Mouse (Mus musculus) adrenal gland, postnatal 14 days (tissue): ENCODE results near the gene Rnaseh2a. TPM values are rescaled to one million over a fixed set of nuclear protein-coding genes. Genes with fewer than 3 reads are reported as not detected.
A peak's percentile ranks its signal among the peaks of the same experiment; 100 is the strongest.

Experiments used
- DNase-seq: peaks from one replicate; pipeline ENCODE4 v3.0.0; 2021; ENCODE audit warnings: mixed read lengths
- long read RNA-seq, 2 experiments: library from polyadenylated mRNA; stranded (forward); transcript quantifications; one replicate each; pipeline ENCODE4 v2.0.0; 2021
- total RNA-seq: library from RNA; stranded (reverse); gene quantifications from 2 replicates; pipeline ENCODE4 v1.2.3, GENCODE M21; 2021

Gene Rnaseh2a
- 88.3 and 96.4 TPM in 2 replicates for total RNA-seq
- long read RNA-seq, experiment 1, transcript Rnaseh2a-203 (8 exons, 2,044 nt): major isoform, 64 of 90 reads
- long read RNA-seq, experiment 1, partial matches to known transcripts: 8 of 90 reads
- long read RNA-seq, experiment 1, other reads (novel, unspliced or antisense): 12 of 90 reads
- long read RNA-seq, experiment 2, transcript Rnaseh2a-203 (8 exons, 2,044 nt): major isoform, 41 of 64 reads
- long read RNA-seq, experiment 2, partial matches to known transcripts: 4 of 64 reads
- long read RNA-seq, experiment 2, other reads (novel, unspliced or antisense): 14 of 64 reads

DNA sequence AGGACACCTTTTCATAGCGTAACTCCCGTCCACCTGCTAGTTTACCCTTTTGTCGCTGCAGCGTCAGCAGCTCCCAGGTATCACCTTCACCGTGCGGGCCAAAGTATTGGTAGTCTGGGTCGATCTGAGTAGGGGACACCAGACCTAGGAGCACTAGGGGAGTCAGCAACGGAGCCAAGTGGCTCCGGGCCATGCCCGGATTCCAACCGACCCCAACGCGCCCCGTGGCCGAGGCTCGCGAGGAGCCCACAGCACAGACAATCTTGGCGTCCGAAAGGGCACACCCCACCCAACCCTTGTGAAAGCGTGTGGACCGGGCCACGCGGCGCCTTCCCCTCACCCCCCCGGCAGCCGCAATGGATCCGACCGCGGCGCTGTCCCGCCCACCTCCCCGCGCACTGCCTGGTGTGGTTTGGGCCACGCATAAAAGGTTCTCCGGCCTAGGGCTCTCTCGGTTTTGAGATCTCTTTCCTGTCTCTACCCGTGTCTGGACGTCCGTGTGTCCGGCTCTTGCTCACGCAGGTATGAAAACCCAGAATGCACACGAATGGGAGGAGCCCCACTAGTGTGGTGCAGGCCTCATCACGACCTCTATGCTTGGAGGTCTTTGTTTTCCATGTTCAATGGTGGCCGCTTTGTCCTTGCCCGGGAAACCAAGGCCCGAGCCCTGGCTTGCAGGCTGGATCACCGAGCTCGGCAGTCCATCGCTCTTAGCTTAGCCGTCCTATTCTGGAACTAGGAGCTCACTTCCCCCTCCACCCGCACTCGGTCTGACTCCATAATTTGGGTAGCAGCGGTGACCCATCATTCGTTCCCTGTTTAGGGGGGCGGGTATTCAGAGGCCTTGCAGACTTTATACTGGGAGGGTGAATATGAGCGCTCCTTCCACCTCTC, at the start of gene Rnaseh2a, which contains the start of the genes Gm49661 and Prdx2:
Rnaseh2a (minus strand) TSS at position 527 of the 894 bp plus-strand sequence.
Gm49661 (minus strand) TSS at position 193 of the 894 bp plus-strand sequence.
Prdx2 (plus strand) TSS at position 347 of the 894 bp plus-strand sequence.
- peak; percentile 90 for DNase-seq

DNA sequence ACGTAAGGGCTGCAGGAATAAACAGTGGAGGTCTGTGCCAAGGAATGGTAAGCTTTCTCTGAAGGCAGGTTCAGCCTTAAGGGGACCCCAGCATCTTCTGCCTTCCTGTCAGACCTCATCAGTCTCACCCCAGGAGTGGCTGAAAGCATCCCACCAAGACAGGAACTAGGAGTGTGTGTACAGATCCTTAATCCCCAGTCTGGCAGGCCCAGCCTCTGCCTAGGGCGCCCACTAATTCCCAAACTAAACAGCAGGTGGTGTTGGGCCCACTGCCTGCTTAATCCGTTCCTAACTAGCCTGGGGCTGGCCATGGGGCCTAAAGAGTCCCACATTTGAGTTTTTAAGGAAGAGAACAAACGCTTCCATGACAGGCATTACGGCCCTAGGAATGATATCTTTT, 47.6 kb upstream of the Rnaseh2a start:
- no peak for DNase-seq

DNA sequence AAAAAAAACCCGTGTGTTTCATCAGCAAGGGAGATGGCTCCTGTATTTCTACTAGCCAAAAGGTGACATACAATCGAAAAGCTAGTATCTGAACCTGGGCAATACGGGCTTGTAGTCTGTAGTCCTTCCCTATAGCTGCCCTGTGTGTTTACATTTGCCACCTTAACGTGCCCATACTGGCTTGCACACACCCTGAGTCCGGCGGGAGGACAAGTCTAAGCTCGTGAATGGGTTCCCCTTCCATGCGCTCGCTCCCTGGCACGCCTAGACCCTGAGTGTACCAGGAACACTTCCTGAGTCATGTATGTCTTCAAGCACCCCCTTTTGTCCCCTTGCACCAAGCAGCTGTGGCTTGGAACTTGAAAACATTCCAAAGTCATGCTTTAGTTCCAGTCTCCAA, 47.2 kb upstream of the Rnaseh2a start:
- DNase-seq: no peak

DNA sequence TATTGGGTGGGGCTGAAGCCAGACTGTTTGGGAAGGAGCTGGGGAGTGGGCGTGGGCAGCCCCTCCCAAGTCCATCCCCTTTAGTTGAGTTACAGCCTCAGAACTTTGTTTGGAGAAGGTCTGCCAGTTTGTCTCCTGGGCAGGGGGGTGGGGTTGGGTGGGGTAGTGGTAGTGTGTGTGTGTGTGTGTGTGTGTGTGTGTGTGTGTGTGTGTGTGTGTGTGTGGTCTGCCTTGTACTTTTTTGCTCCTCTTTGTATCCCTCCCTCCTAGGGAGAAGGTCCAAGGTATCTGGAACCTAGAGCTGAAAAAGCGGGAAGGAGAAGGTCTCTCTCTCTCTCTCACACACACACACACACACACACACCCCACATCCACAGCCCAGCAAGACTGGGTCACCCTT, 44.9 kb upstream of the Rnaseh2a start, which contains the start of gene Best2:
Best2 (minus strand) TSS at position 101 of the 400 bp plus-strand sequence.
- DNase-seq: no peak

DNA sequence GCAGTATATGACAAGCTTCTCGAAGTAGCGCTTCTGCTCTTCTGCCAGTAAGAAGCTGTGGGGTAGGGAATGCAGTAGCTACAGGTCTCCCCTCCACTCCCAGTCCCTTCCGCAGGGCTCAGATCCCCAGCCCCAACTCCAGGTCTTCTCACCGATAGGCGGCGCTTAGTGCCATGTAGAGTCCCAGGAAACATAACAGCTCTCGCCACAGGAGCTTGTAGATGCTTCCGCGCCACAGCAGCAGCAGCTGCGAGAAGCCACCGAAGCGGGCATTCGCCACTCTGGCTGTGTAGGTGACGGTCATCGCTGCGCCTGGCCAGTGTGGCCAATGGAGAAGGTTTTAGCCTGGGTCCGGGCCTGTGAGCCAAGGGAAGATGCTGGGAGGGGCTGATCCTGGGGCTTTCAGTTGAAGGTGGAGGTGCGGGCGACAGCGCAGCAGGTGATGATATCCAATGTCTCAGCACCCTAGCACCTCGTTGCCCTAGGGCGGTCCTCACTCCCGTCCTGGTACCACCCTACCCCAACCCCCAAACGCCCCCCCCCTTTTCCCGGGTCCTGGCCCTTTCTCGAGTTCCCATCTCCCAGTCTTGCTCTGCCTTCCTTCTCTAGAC, 43.8 kb upstream of the Rnaseh2a start:
- peak; percentile 83 for DNase-seq

DNA sequence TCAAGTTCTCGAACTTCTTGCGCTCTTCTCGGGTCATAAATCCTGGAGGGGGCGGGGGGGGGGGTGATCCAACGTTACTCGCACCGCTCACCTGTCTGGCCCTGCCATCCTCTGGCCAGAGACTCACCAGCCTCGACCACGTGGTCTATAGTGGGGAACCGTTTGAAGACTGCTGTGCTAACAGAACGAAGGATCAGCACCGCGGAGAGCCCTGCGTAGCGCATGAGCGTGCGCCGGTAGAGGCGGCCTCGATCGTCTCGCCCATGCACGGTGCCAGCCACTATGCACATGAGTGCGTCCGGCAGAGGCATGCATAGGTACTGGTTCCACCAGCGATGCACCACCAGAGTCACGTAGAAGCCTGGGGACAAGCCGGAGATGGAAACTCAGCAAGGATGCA, 41.7 kb upstream of the Rnaseh2a start:
- no peak for DNase-seq

DNA sequence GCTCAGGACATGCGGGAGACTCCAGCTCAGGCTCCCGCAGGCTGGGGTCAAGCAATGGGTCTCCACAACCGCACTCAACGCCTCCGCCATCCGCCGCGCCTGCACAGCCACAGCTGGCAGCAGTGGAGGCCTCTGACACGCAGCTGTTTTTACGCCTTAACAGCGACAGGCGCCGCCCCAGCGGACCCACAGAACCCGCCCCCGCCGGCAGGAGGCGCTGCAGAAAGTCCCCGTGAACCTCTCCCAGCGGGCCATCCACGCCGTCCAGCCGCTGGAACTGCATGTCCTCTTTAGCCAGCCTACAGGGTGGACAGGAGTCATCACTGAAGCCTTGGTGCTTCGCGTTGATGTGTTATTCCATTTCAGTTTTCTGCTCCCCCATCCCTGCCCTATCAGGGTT, 38.1 kb upstream of the Rnaseh2a start:
- peak; percentile 82 for DNase-seq

DNA sequence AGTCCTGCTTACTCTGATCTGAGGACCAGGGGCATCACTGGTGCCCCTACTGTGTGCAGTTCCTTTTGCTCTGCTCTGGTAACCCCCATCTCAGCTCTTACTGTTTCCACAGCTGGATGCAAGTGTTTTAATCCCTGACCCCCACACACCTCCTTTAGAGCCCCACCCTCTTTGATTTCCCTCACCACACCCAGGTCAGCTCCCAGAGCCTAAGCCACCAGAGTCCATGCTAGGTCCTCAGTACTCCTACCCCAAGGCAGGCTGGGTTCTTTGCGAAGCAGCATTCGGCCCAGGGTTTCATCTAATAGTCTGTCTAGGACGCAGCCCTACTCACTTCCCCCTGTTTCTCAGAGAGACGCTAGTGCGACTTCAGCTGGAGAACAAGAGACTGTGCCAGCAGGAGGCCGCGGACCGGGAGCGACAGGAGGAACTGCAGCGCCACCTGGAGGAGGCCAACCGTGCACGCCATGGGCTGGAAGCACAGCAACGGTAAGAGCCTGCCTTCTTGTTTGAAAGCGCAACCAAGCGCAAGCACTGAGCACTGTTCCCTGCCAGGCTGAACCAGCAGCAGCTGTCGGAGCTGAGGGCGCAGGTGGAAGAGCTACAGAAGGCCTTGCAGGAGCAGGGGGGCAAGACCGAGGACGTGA, 28.2 kb upstream of the Rnaseh2a start:
- peak; percentile 94 for DNase-seq

DNA sequence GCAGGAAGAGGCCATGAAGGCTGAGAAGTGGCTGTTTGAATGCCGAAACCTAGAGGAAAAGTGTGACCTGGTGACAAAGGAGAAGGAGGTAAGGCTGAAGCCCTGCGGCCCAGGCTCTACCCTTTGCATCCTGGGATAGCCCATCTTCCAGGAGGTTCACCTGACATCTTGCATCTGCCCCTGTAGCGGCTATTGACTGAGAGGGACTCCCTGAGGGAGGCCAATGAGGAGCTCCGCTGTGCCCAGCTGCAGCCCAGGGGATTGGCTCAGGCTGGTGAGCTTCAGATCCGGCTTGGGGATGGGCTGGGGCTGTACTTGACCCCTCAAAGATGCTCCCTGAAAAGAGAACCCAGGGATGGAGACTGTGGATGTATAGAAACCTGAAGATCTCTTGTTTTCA, 27.4 kb upstream of the Rnaseh2a start:
- no peak for DNase-seq

DNA sequence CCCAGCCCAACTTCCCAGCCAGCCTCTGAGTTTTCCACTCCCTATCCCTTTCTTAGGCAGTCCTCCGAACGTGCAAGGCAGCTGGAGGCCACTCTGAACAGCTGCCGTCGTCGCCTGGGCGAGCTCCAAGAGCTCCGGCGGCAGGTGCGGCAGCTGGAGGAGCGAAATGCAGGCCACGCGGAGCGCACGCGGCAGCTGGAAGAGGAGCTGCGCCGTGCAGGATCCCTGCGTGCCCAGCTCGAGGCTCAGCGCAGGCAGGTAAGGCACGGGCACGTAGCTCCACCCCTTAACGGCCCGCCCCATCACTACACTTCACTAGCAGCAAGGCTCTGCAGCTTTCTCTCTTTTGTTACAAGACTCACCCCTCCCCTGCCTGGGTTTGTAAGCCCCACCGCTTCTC, 26.1 kb upstream of the Rnaseh2a start:
- no peak for DNase-seq

DNA sequence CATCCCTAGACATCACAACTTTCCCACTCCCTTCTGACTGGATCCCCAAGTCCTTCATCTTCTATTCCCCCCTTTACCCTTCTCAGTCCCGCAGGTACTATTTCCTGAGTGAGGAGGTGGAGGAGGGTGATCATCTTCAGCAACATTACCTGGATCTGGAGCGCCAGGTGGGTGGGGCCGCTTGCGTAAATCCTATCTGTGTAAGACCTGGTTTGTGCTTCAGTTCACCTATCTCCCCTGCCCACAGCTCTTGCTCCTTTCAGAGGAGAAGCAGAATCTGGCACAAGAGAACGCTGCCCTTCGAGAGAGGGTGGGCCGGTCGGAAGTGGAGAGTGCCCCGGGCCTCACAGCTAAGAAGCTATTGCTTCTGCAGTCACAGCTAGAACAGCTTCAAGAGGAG, 24.8 kb upstream of the Rnaseh2a start:
- DNase-seq: no peak

DNA sequence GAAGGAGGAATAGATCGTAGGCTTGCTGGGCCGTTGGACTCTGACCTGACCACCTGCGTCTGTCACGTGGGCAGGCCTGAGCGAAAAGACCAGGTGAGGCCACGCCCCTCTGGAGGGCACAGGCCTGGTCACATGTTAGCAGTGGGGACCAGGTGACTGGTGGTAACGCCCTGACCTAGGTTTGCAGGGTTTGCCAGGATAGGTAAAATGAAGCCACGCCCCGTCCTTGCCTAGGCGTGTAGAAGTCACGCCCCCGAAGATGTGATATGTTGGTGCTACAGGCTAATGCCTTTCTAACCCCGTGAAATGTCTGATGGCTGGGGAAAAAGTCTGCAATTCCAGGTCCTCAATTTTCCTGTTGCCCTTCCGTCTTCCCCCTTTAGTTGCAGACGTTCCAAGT, 21.3 kb upstream of the Rnaseh2a start:
- no peak for DNase-seq

DNA sequence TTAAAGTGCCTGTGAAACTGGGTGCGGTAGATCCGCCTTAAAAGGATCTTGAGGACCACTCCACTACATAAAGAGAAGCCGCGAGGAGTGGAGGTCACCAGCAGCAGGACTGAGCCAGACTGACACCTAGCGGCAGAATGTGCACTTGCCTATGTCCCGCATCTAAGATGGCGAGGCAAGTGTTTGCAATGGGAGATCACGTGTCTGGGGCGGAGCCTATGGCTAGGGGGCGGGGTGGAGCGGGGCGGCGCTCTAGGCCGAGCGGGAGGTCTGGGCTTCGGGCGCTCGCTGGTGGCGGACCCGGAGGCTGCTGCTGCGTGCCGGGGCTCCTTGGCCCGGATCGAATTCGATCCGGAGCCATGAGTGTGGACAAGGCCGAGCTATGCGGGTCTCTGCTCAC, 20.8 kb upstream of the Rnaseh2a start, which contains the start of gene Hook2:
Hook2 (plus strand) TSS at position 255 of the 400 bp plus-strand sequence.
- DNase-seq: peak; percentile 98

DNA sequence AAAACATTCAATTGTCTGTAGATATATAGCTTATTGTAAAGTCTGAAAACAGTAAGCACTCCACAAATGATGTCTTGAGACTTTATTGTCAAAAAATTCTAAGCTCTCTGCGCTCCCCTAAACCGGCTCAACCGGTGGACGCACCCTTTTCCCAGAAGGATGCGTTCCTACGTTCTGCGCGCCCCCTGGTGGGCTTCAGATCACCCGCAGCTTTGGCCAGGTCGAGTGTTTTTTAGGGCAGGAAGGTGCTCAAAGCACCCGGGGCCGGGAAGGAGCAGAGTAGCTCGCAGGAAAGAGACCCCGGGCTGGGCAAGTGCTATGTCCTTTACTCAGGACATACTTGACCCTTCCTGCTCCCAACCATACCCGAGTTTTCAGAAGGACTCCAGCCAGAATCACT, 20.2 kb upstream of the Rnaseh2a start:
- DNase-seq: peak; percentile 96

DNA sequence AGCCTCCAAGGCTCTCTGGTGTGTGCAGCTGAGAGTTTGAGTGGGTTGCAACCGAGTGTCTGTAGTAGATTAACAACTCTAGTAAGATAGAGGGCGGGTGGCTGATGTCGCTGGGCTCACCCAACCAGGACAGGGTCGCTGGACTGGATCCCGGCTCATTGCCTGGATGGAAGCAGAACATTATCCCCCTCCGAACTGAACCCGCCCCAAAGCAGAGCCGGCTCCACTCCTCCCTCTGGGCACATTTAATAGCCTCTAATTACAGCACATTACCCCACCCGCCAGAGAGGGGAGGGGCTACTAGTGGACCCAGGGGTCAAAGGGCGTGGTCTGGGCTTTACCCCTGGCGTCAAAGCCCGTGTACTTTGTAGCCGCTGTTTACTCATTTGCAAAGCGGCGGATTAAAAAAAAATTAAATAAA, 19.8 kb upstream of the Rnaseh2a start:
- DNase-seq: peak; percentile 63

DNA sequence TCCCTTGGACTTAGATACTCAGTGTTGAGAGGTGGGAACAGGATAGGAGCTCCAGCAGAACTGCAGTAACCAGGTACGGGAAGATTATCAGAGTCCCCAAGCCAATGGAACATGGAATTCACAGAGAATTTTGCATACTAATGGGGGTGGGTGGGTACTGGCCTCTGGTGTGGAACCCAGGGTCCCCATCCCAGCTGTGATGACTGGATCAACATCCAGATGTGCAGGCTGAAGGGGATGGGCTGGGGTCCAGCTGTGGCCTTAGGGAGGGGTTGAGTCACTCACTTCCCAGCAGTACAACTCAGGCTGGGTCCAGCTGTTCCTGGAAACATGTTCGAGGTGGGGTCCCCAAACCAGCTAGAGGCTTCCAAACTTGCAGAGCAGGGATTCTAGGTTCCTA, 18.3 kb upstream of the Rnaseh2a start:
- no peak for DNase-seq

DNA sequence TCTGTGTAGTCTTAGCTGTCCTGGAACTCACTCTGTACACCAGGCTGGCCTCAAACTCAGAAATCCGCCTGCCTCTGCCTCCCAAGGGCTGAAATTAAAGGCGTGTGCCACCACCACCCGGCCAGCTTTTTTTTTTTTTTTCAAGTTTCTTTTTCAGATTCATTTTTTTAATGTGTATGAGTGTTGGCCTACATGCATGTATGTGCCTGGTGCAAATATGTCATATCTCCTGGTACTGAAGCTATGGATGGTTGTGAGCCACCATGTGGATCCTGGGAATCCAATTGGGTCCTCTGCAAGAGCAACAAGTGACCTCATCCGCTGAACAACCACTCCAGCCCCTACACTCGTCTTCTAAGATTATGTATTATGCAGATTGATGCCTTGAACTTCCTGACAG, 17.8 kb upstream of the Rnaseh2a start:
- no peak for DNase-seq

DNA sequence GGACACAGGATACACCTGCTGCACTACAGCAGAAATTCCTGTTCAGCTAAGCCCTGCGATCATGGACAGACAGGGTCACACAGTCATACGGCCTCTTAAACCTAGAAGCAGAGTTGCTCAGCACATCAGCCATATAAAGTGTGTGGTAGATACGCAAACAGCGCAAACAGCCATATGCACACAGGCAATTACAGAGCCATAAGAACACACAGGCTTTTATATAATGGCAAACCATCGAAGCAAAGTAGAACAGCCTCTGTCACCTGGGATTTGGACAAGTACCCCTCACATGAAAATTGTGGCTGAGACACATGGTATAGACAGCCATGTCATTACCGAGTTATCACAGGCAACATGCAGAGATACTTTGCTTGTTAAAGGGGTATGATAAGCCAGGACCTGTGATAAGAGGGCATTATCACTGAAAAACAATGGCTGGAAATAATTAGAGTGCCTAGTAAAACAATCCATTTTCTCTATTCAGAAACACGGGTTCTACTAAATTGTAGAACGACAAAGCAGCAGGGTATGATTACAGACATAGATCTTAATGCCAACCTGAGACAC, 16.9 kb upstream of the Rnaseh2a start:
- no peak for DNase-seq

DNA sequence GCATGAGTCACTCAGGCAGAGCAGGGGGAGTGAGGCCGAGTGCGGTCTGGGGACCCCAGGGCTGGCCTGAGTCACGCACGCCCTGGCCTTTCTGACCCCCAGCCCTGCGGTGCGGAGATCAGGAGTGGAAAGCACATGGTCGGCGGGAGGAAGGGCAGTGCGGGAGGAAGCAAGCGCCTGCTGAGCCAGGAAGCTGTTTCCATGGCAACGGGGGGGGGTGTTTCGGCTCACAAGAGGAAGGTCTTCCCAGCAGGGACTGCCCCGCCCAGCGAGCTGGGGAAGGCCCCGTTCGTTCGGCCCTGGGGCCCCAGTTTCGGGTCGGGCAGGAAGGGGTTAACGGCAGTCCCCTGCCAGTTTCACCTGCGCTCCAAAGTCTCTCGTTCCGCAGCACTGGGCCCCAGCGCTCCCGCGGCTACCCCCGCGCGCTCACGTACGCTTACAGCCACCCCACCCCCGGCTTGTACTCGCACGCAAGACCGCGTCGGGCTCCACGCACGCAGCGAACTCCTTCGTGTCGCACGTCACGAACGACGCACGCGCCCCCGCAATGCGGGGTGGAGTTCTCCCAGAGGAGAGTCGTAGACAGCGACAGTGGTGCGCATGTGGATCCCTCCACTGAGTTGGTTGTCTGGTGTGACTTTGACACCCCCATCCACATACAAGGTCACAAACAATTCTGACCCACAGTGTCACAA, 16.3 kb upstream of the Rnaseh2a start:
- DNase-seq: peak; percentile 95

DNA sequence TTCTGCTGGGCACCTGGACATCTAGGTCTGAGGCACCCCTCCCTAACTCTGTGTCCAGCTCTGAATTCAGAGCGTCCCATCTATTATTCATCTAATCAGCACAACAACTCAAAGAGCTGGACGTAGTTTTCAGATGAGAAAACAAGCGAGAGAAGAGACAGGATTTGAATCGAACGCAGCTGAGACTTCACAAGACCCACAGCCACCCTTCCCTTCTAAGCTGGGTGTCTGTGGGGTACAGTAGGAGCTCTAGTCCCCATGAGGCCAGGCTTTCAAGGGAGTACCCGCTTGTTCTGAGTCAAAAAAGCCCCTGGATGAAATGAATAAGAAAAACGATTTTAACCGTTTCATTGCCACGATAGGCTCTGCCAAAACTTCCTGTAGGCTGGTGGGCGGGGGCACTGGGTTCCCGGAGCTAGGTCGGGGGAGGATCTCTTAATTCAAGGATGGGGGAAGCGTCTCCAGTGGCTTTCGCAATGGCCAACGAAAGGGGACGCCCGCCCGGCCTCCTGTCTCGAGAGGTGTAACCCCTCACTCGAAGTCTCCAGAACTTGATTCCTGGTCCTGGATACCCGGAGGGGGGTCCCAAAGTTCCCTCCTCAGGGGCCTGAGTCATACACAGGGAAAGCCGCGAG, 15.6 kb upstream of the Rnaseh2a start:
- DNase-seq: no peak
